Mouse (Mus musculus) lung, postnatal 4 days (tissue): Measurements from ENCODE around the gene Endod1.

Experiments used
- DNase-seq, 2 experiments: peaks; one replicate each; pipeline ENCODE4 v3.0.0; 2021

The Endod1 gene

GRCm38 (mm10) chr9:14381353-14382055 lies at the start of gene Endod1:
Gene Endod1 (minus strand): TSS chr9:14381507.
- peak; percentile 41 to 55 for DNase-seq

GRCm38 (mm10) chr9:14409153-14409552 lies 27.8 kb upstream of the Endod1 start:
- no peak for DNase-seq

- no peak for DNase-seq
Observed at GRCm38 (mm10) chr9:14408044-14408443, 26.7 kb upstream of the Endod1 start.

GRCm38 (mm10) chr9:14406056-14406455 lies 24.7 kb upstream of the Endod1 start:
- DNase-seq, result no peak

- DNase-seq, result no peak
Observed at GRCm38 (mm10) chr9:14402099-14402498, 20.8 kb upstream of the Endod1 start.

GRCm38 (mm10) chr9:14400392-14400791 lies 19.1 kb upstream of the Endod1 start:
- DNase-seq, result no peak

GRCm38 (mm10) chr9:14398946-14399345 lies 17.6 kb upstream of the Endod1 start:
- DNase-seq, result no peak

- DNase-seq, result peak; percentile 23 to 43
Observed at GRCm38 (mm10) chr9:14398084-14398483, 16.8 kb upstream of the Endod1 start.

GRCm38 (mm10) chr9:14397449-14397819 lies 16.1 kb upstream of the Endod1 start:
- no peak for DNase-seq

GRCm38 (mm10) chr9:14396819-14397448 lies 15.6 kb upstream of the Endod1 start:
- DNase-seq, result no peak

- no peak for DNase-seq
Observed at GRCm38 (mm10) chr9:14396096-14396495, 14.8 kb upstream of the Endod1 start.

GRCm38 (mm10) chr9:14394956-14395561 lies 13.8 kb upstream of the Endod1 start:
- no peak for DNase-seq

- no peak for DNase-seq
Observed at GRCm38 (mm10) chr9:14391841-14392318, 10.6 kb upstream of the Endod1 start.

- no peak for DNase-seq
Observed at GRCm38 (mm10) chr9:14391286-14391685, 10.0 kb upstream of the Endod1 start.

- DNase-seq, result peak in 1 of 2 experiments; percentile 14
Observed at GRCm38 (mm10) chr9:14390278-14390677, 9.0 kb upstream of the Endod1 start.

GRCm38 (mm10) chr9:14389050-14389621 lies 7.8 kb upstream of the Endod1 start:
- no peak for DNase-seq

GRCm38 (mm10) chr9:14388001-14388400 lies 6.7 kb upstream of the Endod1 start:
- DNase-seq, result no peak

GRCm38 (mm10) chr9:14386831-14387230 lies 5.5 kb upstream of the Endod1 start:
- DNase-seq, result no peak

GRCm38 (mm10) chr9:14385665-14386064 lies 4.4 kb upstream of the Endod1 start:
- no peak for DNase-seq

GRCm38 (mm10) chr9:14383186-14383920 lies 2.0 kb upstream of the Endod1 start:
- no peak for DNase-seq

GRCm38 (mm10) chr9:14382256-14382791 lies 1.0 kb upstream of the Endod1 start:
- no peak for DNase-seq
